Mouse (Mus musculus) erythroblast, embryonic 14.5 days (primary cell): ENCODE data around the gene Ruvbl2. TPM values are rescaled to one million over a fixed set of nuclear protein-coding genes. Genes with fewer than 3 reads are reported as not detected.

ENCODE experiments used
- H3K27me3 ChIP-seq: 2 replicates; pipeline ENCODE4 v1.6.1; 2012; ENCODE audit warnings: inconsistent platforms; ENCODE audit not compliant: control insufficient read depth
- H3K36me3 ChIP-seq: 2 replicates; pipeline ENCODE4 v1.6.1; 2012; ENCODE audit warnings: mild to moderate bottlenecking, inconsistent platforms; ENCODE audit not compliant: control insufficient read depth
- H3K4me1 ChIP-seq: 2 replicates; pipeline ENCODE4 v1.6.1; 2012; ENCODE audit warnings: inconsistent platforms; ENCODE audit not compliant: control insufficient read depth
- H3K4me3 ChIP-seq: replicated peaks from 2 replicates; pipeline ENCODE3; 2012; ENCODE audit warnings: moderate library complexity, mild to moderate bottlenecking, inconsistent platforms
- H3K9me3 ChIP-seq: 2 replicates; pipeline ENCODE4 v1.6.1; 2012; ENCODE audit warnings: low read length, inconsistent platforms, mixed read lengths; ENCODE audit not compliant: control insufficient read depth
- GATA1 ChIP-seq: IDR thresholded peaks from 2 replicates; pipeline ENCODE4 v1.6.1; 2012; ENCODE audit warnings: low read length, inconsistent platforms, mixed read lengths
- TAL1 ChIP-seq: IDR thresholded peaks from 3 replicates; pipeline ENCODE4 v1.6.1; 2012; ENCODE audit warnings: low read length, inconsistent platforms, mixed read lengths
- polyA plus RNA-seq: library from polyadenylated mRNA; stranded (reverse); fragments of >175 nt; gene quantifications from 2 replicates; pipeline ENCODE4 v1.2.3, GENCODE M21; 2012

Gene Ruvbl2
- polyA plus RNA-seq, 1 experiment: 15.2 TPM

DNA sequence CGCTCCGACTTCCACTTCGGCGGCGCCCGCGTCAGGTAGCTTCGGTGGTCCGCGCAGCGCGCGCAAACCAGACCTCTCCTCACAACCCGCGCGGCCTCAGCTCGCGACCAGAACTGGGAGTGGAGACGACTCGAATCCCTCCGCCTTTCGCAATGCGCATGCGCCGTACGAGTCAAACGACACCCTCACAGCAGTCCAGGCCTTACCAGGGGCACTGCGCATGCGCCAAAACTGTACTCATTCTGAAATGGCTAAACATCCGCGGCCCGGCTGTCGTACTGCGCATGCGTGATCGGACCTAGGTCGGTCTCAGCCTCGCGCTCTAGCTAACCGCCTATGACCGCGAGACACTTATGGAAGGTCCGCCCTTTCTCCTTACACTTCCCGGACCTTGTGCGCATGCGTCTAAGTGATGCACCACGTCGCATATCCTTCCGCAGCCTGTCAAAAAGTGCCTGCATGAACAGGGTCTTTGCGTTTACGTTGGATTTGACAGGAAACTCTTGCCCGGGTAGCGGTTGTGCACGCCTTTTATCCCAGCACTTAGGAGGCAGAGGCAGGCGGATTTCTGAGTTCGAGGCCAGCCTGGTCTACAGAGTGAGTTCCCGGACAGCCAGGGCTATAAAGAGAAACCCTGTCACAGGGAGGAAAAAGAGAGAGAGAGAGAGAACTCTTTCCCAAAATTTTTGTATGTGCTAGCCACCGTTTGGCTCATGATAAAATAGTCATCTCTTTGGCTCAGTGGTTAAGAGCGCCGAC is 42.1 kb downstream of the Ruvbl2 start, which contains the start of gene Snrnp70:
Gene Snrnp70 (minus strand): TSS at position 165 of the 759 bp plus-strand sequence.
- Histone ChIP-seq H3K36me3 (peaks cover 38% of the 10 kb centered on the region), H3K4me3 (peak within 1 kb of the TSS; percentile 97), H3K9me3 (no peaks in the 10 kb centered on the region), H3K27me3 (no peaks in the 10 kb centered on the region), H3K4me1 (peaks cover 36% of the 10 kb centered on the region)
- TF ChIP-seq GATA1 (no peak), TAL1 (no peak)

DNA sequence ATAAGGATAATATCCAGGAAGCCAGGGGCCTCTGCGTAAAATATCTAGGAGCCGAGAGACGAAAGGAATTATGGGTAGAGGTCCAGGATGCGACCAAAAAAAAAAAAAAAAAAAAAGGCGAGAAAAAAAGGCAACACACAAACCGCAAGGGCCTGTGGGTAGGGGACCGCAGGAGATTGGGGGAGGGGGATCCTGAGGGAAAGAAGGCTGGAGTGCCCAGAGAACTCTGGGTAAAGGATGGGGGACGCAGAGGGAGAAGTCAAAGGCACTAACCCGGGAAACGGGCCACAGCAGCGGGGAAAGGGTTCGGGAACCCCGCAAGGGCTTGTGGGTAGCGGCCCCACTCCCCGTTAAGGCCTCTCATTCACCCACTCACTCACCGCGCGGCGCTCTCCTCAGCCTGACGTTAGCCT is 42.8 kb downstream of the Ruvbl2 start:
- H3K27me3 ChIP-seq: no peaks in the 10 kb centered on the region
- no peaks in the 10 kb centered on the region for H3K9me3 ChIP-seq
- H3K36me3 ChIP-seq: peaks cover 44% of the 10 kb centered on the region
- TF ChIP-seq TAL1 (no peak), GATA1 (no peak)
- peak overlapping the region; percentile 97 for H3K4me3 ChIP-seq
- H3K4me1 ChIP-seq: peaks cover 36% of the 10 kb centered on the region

DNA sequence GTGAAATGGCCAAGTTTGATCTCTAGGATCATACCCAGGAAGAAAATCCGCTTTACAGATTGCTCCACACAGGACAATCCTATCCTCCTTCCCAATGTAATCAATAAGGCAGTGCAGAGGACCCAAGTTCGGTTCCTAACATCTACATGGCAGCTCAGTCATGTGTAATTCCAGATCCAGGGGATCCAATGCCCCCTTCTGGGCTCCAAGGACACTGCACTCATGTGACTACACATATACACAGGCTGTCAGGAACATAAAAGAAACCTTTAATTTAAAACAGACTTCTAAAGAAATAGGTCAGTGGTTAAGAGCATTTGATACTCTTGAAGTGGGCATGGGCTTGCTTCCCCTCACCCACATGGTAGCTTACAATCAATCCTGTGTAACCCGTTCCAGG is 51.8 kb downstream of the Ruvbl2 start:
- Histone ChIP-seq H3K4me3 (no peak overlapping the region), H3K4me1 (no peaks in the 10 kb centered on the region), H3K9me3 (no peaks in the 10 kb centered on the region), H3K27me3 (no peaks in the 10 kb centered on the region), H3K36me3 (peaks cover 99% of the 10 kb centered on the region)
- TF ChIP-seq GATA1 (no peak), TAL1 (no peak)

DNA sequence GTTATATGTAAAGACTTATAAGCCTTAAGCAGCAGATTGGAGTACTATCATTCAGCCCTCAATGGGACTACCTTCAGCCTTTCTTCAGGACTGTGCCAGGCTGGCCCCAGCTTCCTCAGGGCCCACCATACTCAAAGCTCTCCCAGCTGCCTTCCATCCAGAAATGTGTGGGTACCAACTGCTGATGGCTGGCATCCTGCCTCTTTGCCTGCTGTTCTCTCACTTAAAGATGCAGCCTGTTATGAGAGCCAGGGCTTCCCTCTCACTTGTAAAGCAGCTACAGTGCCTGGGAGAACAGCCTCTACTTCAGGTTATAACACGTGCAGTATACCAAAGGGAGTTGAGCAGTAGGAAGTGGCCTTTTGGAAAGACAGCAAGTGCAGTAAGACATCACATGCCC is 61.8 kb downstream of the Ruvbl2 start:
- Histone ChIP-seq H3K27me3 (no peaks in the 10 kb centered on the region), H3K4me3 (no peak overlapping the region), H3K4me1 (peaks cover 4% of the 10 kb centered on the region; the same call in 1 of the 2 replicates), H3K36me3 (peaks cover 93% of the 10 kb centered on the region), H3K9me3 (no peaks in the 10 kb centered on the region)
- TF ChIP-seq GATA1 (no peak), TAL1 (no peak)

DNA sequence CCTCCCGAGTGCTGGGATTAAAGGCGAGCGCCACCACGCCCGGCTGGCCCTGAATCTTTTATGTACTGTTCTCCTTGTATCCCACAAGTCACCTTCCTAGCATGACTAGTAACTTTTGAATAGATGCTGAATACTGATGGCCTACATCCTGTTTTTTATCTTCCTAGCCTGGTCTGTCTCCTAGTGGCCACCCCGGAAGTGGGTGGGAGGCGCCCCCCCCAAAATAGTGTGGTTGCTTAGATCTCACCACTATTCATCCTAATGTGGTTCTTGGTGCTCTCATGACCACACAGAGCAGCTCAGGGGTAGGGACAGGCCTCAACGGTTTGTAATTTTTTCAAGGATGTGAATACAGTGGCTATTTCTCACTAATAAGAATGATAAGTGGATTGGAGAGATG is 63.3 kb downstream of the Ruvbl2 start:
- Histone ChIP-seq H3K36me3 (peaks cover 79% of the 10 kb centered on the region), H3K4me1 (peaks cover 16% of the 10 kb centered on the region), H3K4me3 (no peak overlapping the region), H3K9me3 (no peaks in the 10 kb centered on the region), H3K27me3 (peaks cover 11% of the 10 kb centered on the region)
- TF ChIP-seq TAL1 (no peak), GATA1 (no peak)

DNA sequence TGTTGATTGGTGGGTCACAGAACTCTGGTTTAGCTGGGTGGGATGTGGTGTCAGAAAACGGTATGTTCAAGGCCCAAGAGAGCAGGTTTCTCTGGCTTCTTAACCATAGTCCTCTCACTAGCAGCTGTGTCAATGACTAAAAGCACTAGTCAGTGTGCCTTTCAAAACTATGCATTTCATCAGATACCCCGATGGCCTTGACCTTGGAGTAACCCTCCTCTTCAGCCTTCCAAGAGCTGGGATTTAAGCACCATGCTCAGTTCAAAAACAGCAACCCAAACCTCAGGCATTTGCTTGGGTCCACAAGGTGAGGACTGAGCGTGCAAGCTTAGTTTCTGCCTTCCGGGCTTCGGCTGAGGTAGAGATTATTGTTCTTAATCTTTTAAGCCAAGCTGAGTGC is 65.5 kb downstream of the Ruvbl2 start:
- Histone ChIP-seq H3K4me3 (no peak overlapping the region), H3K9me3 (no peaks in the 10 kb centered on the region), H3K4me1 (peaks cover 36% of the 10 kb centered on the region), H3K27me3 (peaks cover 33% of the 10 kb centered on the region), H3K36me3 (peaks cover 57% of the 10 kb centered on the region)
- TF ChIP-seq TAL1 (no peak), GATA1 (no peak)

Other genes with a start within 250 kb of the Ruvbl2 start
- gene Ccdc155, start 233.2 kb downstream of the Ruvbl2 start, polyA plus RNA-seq: 0.05 TPM in 1 of 2 replicates, not detected in the other
- gene Dkkl1, start 225.9 kb downstream of the Ruvbl2 start, polyA plus RNA-seq: 0.55 and 0.60 TPM in 2 replicates
- 0.06 and 0.10 TPM in 2 replicates for gene Tead2, start 222.3 kb downstream of the Ruvbl2 start, polyA plus RNA-seq
- gene Cd37, start 199.0 kb downstream of the Ruvbl2 start, polyA plus RNA-seq: 0.70 and 1.2 TPM in 2 replicates
- gene Slc6a16, start 197.0 kb downstream of the Ruvbl2 start, polyA plus RNA-seq: not detected in 2 replicates
- gene Slc6a21, start 160.6 kb downstream of the Ruvbl2 start, polyA plus RNA-seq: not detected in 2 replicates
- 0.02 and 0.04 TPM in 2 replicates for gene Trpm4, start 104.3 kb downstream of the Ruvbl2 start, polyA plus RNA-seq
- not detected in 2 replicates for gene Hrc, start 102.8 kb downstream of the Ruvbl2 start, polyA plus RNA-seq
- gene Ppfia3, start 71.1 kb downstream of the Ruvbl2 start, polyA plus RNA-seq: 0.13 and 0.33 TPM in 2 replicates
- 0.18 TPM in 1 of 2 replicates, not detected in the other for gene Lin7b, start 67.5 kb downstream of the Ruvbl2 start, polyA plus RNA-seq
- gene Snrnp70, start 42.4 kb downstream of the Ruvbl2 start, polyA plus RNA-seq: 68.0 and 79.6 TPM in 2 replicates
- not detected in 2 replicates for gene Kcna7, start 32.4 kb downstream of the Ruvbl2 start, polyA plus RNA-seq
- gene Ntf5, start 24.4 kb downstream of the Ruvbl2 start, polyA plus RNA-seq: not detected in 2 replicates
- gene Lhb, start 17.3 kb downstream of the Ruvbl2 start, polyA plus RNA-seq: not detected in 2 replicates
- 0.09 and 0.12 TPM in 2 replicates for gene Gys1, start 3.3 kb downstream of the Ruvbl2 start, polyA plus RNA-seq
- 3,659 and 3,743 TPM in 2 replicates for gene Ftl1, start 21.8 kb upstream of the Ruvbl2 start, polyA plus RNA-seq
- 24.4 and 25.7 TPM in 2 replicates for gene Bax, start 28.8 kb upstream of the Ruvbl2 start, polyA plus RNA-seq
- 0.03 and 0.08 TPM in 2 replicates for gene Tulp2, start 43.8 kb upstream of the Ruvbl2 start, polyA plus RNA-seq
- gene Gm45808, start 48.7 kb upstream of the Ruvbl2 start, polyA plus RNA-seq: not detected in 2 replicates
- gene Dhdh, start 50.7 kb upstream of the Ruvbl2 start, polyA plus RNA-seq: 0.01 and 0.02 TPM in 2 replicates
- 54.7 and 66.6 TPM in 2 replicates for gene Nucb1, start 72.3 kb upstream of the Ruvbl2 start, polyA plus RNA-seq
- 543 and 840 TPM in 2 replicates for gene Ppp1r15a, start 88.2 kb upstream of the Ruvbl2 start, polyA plus RNA-seq
- 0.42 and 1.0 TPM in 2 replicates for gene Plekha4, start 88.2 kb upstream of the Ruvbl2 start, polyA plus RNA-seq
- gene Hsd17b14, start 116.8 kb upstream of the Ruvbl2 start, polyA plus RNA-seq: 0.31 and 0.50 TPM in 2 replicates
- 1.1 and 2.6 TPM in 2 replicates for gene Bcat2, start 132.1 kb upstream of the Ruvbl2 start, polyA plus RNA-seq
- gene Fgf21, start 177.4 kb upstream of the Ruvbl2 start, polyA plus RNA-seq: not detected in 2 replicates
- gene Fut1, start 179.2 kb upstream of the Ruvbl2 start, polyA plus RNA-seq: not detected in 2 replicates
- 0.05 TPM in 1 of 2 replicates, not detected in the other for gene Izumo1, start 183.7 kb upstream of the Ruvbl2 start, polyA plus RNA-seq
- gene Rasip1, start 189.4 kb upstream of the Ruvbl2 start, polyA plus RNA-seq: 0.04 and 0.06 TPM in 2 replicates
- not detected in 2 replicates for gene Mamstr, start 201.9 kb upstream of the Ruvbl2 start, polyA plus RNA-seq
- gene Fut2, start 228.3 kb upstream of the Ruvbl2 start, polyA plus RNA-seq: 0.09 TPM in 1 of 2 replicates, not detected in the other
- not detected in 2 replicates for gene Ntn5, start 245.9 kb upstream of the Ruvbl2 start, polyA plus RNA-seq